Mouse (Mus musculus): ENCODE measurements around the gene Emd. TPM values are rescaled to one million over a fixed set of nuclear protein-coding genes. Genes with fewer than 3 reads are reported as not detected.

The Emd gene
- total RNA-seq, 2 experiments from 2014 or later: 33.6 to 39.0 TPM

Small RNA genes lying within 50 kb of the gene (microRNA-seq; reads per million reads assigned to microRNA genes)
- gene Mir7091: not detected

Other genes starting within 250 kb of the Emd start
- 10 to 100 TPM; 44.0 to 53.8 TPM for gene Irak1, start 230.8 kb upstream of the Emd start, total RNA-seq (2021)
- gene Opn1mw, start 127.2 kb upstream of the Emd start, total RNA-seq (2021): under 1 TPM in 1 of 2 experiments, not detected in 1; 0.66 TPM
- gene Mecp2, start 119.3 kb upstream of the Emd start, total RNA-seq (2021): 10 to 100 TPM; 82.0 to 91.2 TPM
- not detected for gene Tex28, start 86.8 kb upstream of the Emd start, total RNA-seq (2021)
- not detected for gene Tktl1, start 77.4 kb upstream of the Emd start, total RNA-seq (2021)
- 10 to 100 TPM; 57.5 to 74.0 TPM for gene Flna, start 4.9 kb upstream of the Emd start, total RNA-seq (2021)
- gene Rpl10, start 16.1 kb downstream of the Emd start, total RNA-seq (2021): 100 to 1,000 TPM; 182 to 197 TPM
- 10 to 100 TPM; 49.7 to 64.0 TPM for gene Taz, start 27.2 kb downstream of the Emd start, total RNA-seq (2021)
- gene Dnase1l1, start 27.6 kb downstream of the Emd start, total RNA-seq (2021): 1 to 10 TPM; 2.0 to 2.3 TPM
- 100 to 1,000 TPM; 340 to 365 TPM for gene Atp6ap1, start 42.4 kb downstream of the Emd start, total RNA-seq (2021)
- gene Gdi1, start 50.3 kb downstream of the Emd start, total RNA-seq (2021): 100 to 1,000 TPM; 583 to 584 TPM
- 10 to 100 TPM; 30.1 to 31.9 TPM for gene Fam50a, start 58.3 kb downstream of the Emd start, total RNA-seq (2021)
- gene Plxna3, start 74.4 kb downstream of the Emd start, total RNA-seq (2021): 10 to 100 TPM; 17.1 to 28.7 TPM
- gene Lage3, start 98.9 kb downstream of the Emd start, total RNA-seq (2021): 10 to 100 TPM; 23.0 to 26.9 TPM
- 10 to 100 TPM; 64.6 to 77.3 TPM for gene Ubl4a, start 118.5 kb downstream of the Emd start, total RNA-seq (2021)
- gene Slc10a3, start 118.7 kb downstream of the Emd start, total RNA-seq (2021): 1 to 10 TPM; 2.4 to 2.7 TPM
- 10 to 100 TPM; 18.0 to 22.5 TPM for gene Fam3a, start 138.6 kb downstream of the Emd start, total RNA-seq (2021)
- gene Ikbkg, start 138.6 kb downstream of the Emd start, total RNA-seq (2021): 10 to 100 TPM; 46.9 to 49.9 TPM
- 10 to 100 TPM; 25.9 to 26.3 TPM for gene G6pdx, start 174.5 kb downstream of the Emd start, total RNA-seq (2021)
- gene Gm6880, start 226.7 kb downstream of the Emd start, total RNA-seq (2021): not detected

Data from left cerebral cortex, postnatal 36 days (tissue).